Mouse (Mus musculus) lung, postnatal 0 days (tissue): ENCODE measurements at regions not wholly inside any gene's neighbourhood (a gene's known extent, or its start where the extent isn't known, plus 50 kb on each side); places are given as distances from the start of the nearest gene placed in this dataset.
A peak's percentile ranks its signal among the peaks of the same experiment; 100 is the strongest.

Experiments
- ATAC-seq: fragments of 200-750 bp; cut with Nextera tagmentation; 2 replicates; pipeline ENCODE4 v1.8.0; 2017; ENCODE audit warnings: moderate library complexity
- DNase-seq: peaks from one replicate; pipeline ENCODE4 v3.0.0-alpha.2; 2016; ENCODE audit warnings: low spot score
- H3K27ac ChIP-seq: fragments of 300-500 bp; sonication (generic); 2 replicates; pipeline ENCODE4 v1.5.1; 2014; ENCODE audit warnings: antibody characterized with exemption, mild to moderate bottlenecking, low read length, mixed read lengths
- H3K27me3 ChIP-seq: fragments of 300-500 bp; sonication (generic); replicated peaks from 2 replicates; pipeline ENCODE4 v1.6.1; 2014; ENCODE audit warnings: low read length, mixed read lengths; ENCODE audit not compliant: insufficient read depth
- H3K36me3 ChIP-seq: fragments of 300-500 bp; sonication (generic); 2 replicates; pipeline ENCODE4 v1.6.1; 2014; ENCODE audit warnings: low read length, mixed read lengths; ENCODE audit not compliant: insufficient read depth
- H3K4me1 ChIP-seq: fragments of 300-500 bp; sonication (generic); 2 replicates; pipeline ENCODE4 v1.6.1; 2014; ENCODE audit warnings: antibody characterized with exemption, low read depth, low read length, mixed read lengths; ENCODE audit not compliant: insufficient read depth
- H3K4me2 ChIP-seq: fragments of 300-500 bp; sonication (generic); replicated peaks from 2 replicates; pipeline ENCODE4 v1.6.1; 2014; ENCODE audit warnings: low read depth, mild to moderate bottlenecking, low read length, moderate library complexity, mixed read lengths
- H3K4me3 ChIP-seq: fragments of 300-500 bp; sonication (generic); 2 replicates; pipeline ENCODE4 v1.5.1; 2014; ENCODE audit warnings: low read depth, low read length
- H3K9ac ChIP-seq: fragments of 300-500 bp; sonication (generic); replicated peaks from 2 replicates; pipeline ENCODE4 v1.6.1; 2014; ENCODE audit warnings: low read depth, mild to moderate bottlenecking
- H3K9me3 ChIP-seq: fragments of 300-500 bp; sonication (generic); 2 replicates; pipeline ENCODE4 v1.6.1; 2016; ENCODE audit warnings: low read length, mixed read lengths
- CTCF ChIP-seq: IDR thresholded peaks from 2 replicates; pipeline ENCODE4 v1.5.1; 2016; ENCODE audit warnings: antibody characterized with exemption, mild to moderate bottlenecking
- EP300 ChIP-seq: IDR thresholded peaks from 2 replicates; pipeline ENCODE4 v1.6.1; 2016; ENCODE audit warnings: antibody characterized with exemption, mild to moderate bottlenecking, control low read depth
- WGBS: fragments of 180-500 bp; shearing (Covaris S2); extraction: QIAGEN DNeasy Blood & Tissue Kit; methylation state at CpG from one replicate; pipeline ENCODE4 v1.1.7; 2014; 5-methylcytosine and 5-hydroxymethylcytosine counted together

GRCm38 (mm10) chr9:112014796-112015195 lies 220.9 kb downstream of the Arpp21 start:
- DNase-seq (no peak), ATAC-seq (no peak)
- H3K27ac ChIP-seq = no peak overlapping the region
- 36% methylated on average over 6 of the region's 6 CpGs for WGBS
- no peak overlapping the region for H3K4me2 ChIP-seq
- H3K4me3 ChIP-seq = no peak overlapping the region
- TF ChIP-seq CTCF (no peak), EP300 (no peak)
- no peaks in the 10 kb centered on the region for H3K27me3 ChIP-seq
- no peaks in the 10 kb centered on the region for H3K4me1 ChIP-seq
- H3K9ac ChIP-seq = no peak overlapping the region
- H3K36me3 ChIP-seq = no peaks in the 10 kb centered on the region
- no peaks in the 10 kb centered on the region for H3K9me3 ChIP-seq

GRCm38 (mm10) chr9:111994401-111994800 lies 241.3 kb downstream of the Arpp21 start:
- Histone ChIP-seq H3K9me3 (no peaks in the 10 kb centered on the region), H3K4me2 (no peak overlapping the region), H3K4me1 (no peaks in the 10 kb centered on the region), H3K27me3 (no peaks in the 10 kb centered on the region), H3K27ac (no peak overlapping the region), H3K36me3 (no peaks in the 10 kb centered on the region), H3K9ac (no peak overlapping the region), H3K4me3 (no peak overlapping the region)
- DNase-seq = no peak
- TF ChIP-seq EP300 (no peak), CTCF (no peak)
- no peak for ATAC-seq
- 46% methylated on average over 4 of the region's 4 CpGs for WGBS

GRCm38 (mm10) chr9:111993844-111994243 lies 241.9 kb downstream of the Arpp21 start:
- H3K27me3 ChIP-seq = no peaks in the 10 kb centered on the region
- no peaks in the 10 kb centered on the region for H3K4me1 ChIP-seq
- TF ChIP-seq CTCF = no peak
- no peak for TF ChIP-seq EP300
- no peak for ATAC-seq
- H3K9me3 ChIP-seq = no peaks in the 10 kb centered on the region
- H3K4me3 ChIP-seq = no peak overlapping the region
- no peak overlapping the region for H3K9ac ChIP-seq
- no peak overlapping the region for H3K4me2 ChIP-seq
- H3K36me3 ChIP-seq = no peaks in the 10 kb centered on the region
- DNase-seq = no peak
- 5% methylated on average over 4 of the region's 4 CpGs for WGBS
- H3K27ac ChIP-seq = no peak overlapping the region

GRCm38 (mm10) chr9:111990060-111990459 lies 245.7 kb downstream of the Arpp21 start:
- Histone ChIP-seq H3K36me3 (no peaks in the 10 kb centered on the region), H3K4me3 (no peak overlapping the region), H3K4me2 (no peak overlapping the region), H3K27ac (no peak overlapping the region), H3K9me3 (no peaks in the 10 kb centered on the region), H3K9ac (no peak overlapping the region), H3K27me3 (no peaks in the 10 kb centered on the region), H3K4me1 (no peaks in the 10 kb centered on the region)
- ATAC-seq (no peak), DNase-seq (no peak)
- TF ChIP-seq CTCF = no peak
- TF ChIP-seq EP300 = no peak
- WGBS = 67% methylated on average over 3 of the region's 3 CpGs

- Histone ChIP-seq H3K9me3 (no peaks in the 10 kb centered on the region), H3K4me3 (no peak overlapping the region), H3K27me3 (no peaks in the 10 kb centered on the region), H3K4me2 (no peak overlapping the region), H3K36me3 (no peaks in the 10 kb centered on the region), H3K4me1 (no peaks in the 10 kb centered on the region), H3K27ac (no peak overlapping the region), H3K9ac (no peak overlapping the region)
- no peak for DNase-seq
- no peak for TF ChIP-seq EP300
- TF ChIP-seq CTCF = no peak
- WGBS = 35% methylated on average over 5 of the region's 5 CpGs
- ATAC-seq = no peak
Measured at GRCm38 (mm10) chr9:111963405-111964037, 272.2 kb downstream of the Arpp21 start.

- no peak for TF ChIP-seq EP300
- peak; percentile 56 for TF ChIP-seq CTCF
- no peaks in the 10 kb centered on the region for H3K36me3 ChIP-seq
- no peak overlapping the region for H3K27ac ChIP-seq
- ATAC-seq (no peak), DNase-seq (no peak)
- no peaks in the 10 kb centered on the region for H3K9me3 ChIP-seq
- H3K4me1 ChIP-seq = no peaks in the 10 kb centered on the region
- WGBS = 47% methylated on average over 2 of the region's 2 CpGs
- H3K27me3 ChIP-seq = no peaks in the 10 kb centered on the region
- H3K4me2 ChIP-seq = no peak overlapping the region
- H3K4me3 ChIP-seq = no peak overlapping the region
- H3K9ac ChIP-seq = no peak overlapping the region
Measured at GRCm38 (mm10) chr9:111957799-111958198, 267.7 kb upstream of the Stac start.
